Mouse (Mus musculus) testis, adult 2 months (tissue): ENCODE data around the gene Taf8.

Experiments
- CTCF ChIP-seq: fragments of 200-500 bp; IDR thresholded peaks from 2 replicates; pipeline ENCODE4 v1.5.1; 2012; ENCODE audit warnings: low read depth, mild to moderate bottlenecking, inconsistent platforms, low read length, moderate library complexity; ENCODE audit not compliant: control insufficient read depth, insufficient read depth, insufficient replicate concordance
- POLR2A ChIP-seq: fragments of 200-500 bp; IDR thresholded peaks from 2 replicates; pipeline ENCODE4 v1.6.1; 2012; ENCODE audit warnings: low read depth, mild to moderate bottlenecking, inconsistent platforms, low read length, moderate library complexity; ENCODE audit not compliant: control insufficient read depth

DNA sequence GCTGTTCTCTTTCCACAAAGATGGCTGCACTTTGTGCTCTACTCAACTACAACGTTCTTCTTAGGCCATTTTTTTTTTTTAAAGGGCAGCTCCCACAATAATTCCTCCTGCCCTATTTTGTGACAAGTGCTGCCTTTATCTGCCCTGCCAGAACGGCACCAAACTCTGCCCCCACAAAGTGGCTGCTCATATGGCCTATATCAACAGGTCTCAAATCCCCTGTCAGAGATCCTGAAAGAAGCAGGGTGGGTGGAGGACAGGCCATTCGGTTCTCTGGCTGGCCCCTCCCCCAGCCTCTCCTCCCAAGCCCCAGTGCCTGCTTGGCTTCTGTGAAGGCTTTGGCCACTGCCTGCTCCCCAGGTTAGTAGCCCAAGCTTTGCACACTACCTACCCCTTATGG lies 17.1 kb downstream of the Taf8 start:
- TF ChIP-seq POLR2A (no peak), CTCF (no peak)
